Mouse (Mus musculus): Measurements from ENCODE around the gene Cacna1d. TPM values are rescaled to one million over a fixed set of nuclear protein-coding genes. Genes with fewer than 3 reads are reported as not detected.

Cacna1d gene
- polyA plus RNA-seq, 1 experiment from 2014 or later: 1.9 TPM

- DNase-seq (ENCODE audit: low spot score): no peak
Measured at GRCm38 (mm10) chr14:30378306-30378705, 112.9 kb downstream of the Cacna1d start.

- no peak for DNase-seq (ENCODE audit: low spot score)
Measured at GRCm38 (mm10) chr14:30372878-30373277, 118.4 kb downstream of the Cacna1d start.

GRCm38 (mm10) chr14:30371070-30371469 is 120.2 kb downstream of the Cacna1d start:
- DNase-seq (ENCODE audit: low spot score): no peak

- DNase-seq (ENCODE audit: low spot score): no peak
Measured at GRCm38 (mm10) chr14:30367074-30367473, 124.2 kb downstream of the Cacna1d start.

GRCm38 (mm10) chr14:30365866-30366265 is 125.4 kb downstream of the Cacna1d start:
- DNase-seq (ENCODE audit: low spot score): no peak

GRCm38 (mm10) chr14:30363487-30364167 is 127.6 kb downstream of the Cacna1d start:
- DNase-seq (ENCODE audit: low spot score): no peak

- DNase-seq (ENCODE audit: low spot score): peak; percentile 46
Measured at GRCm38 (mm10) chr14:30362370-30362769, 128.9 kb downstream of the Cacna1d start.

GRCm38 (mm10) chr14:30360478-30360877 is 130.8 kb downstream of the Cacna1d start:
- no peak for DNase-seq (ENCODE audit: low spot score)

- no peak for DNase-seq (ENCODE audit: low spot score)
Measured at GRCm38 (mm10) chr14:30360004-30360403, 131.3 kb downstream of the Cacna1d start.

- DNase-seq (ENCODE audit: low spot score): no peak
Measured at GRCm38 (mm10) chr14:30358028-30358427, 133.2 kb downstream of the Cacna1d start.

- no peak for DNase-seq (ENCODE audit: low spot score)
Measured at GRCm38 (mm10) chr14:30356456-30356855, 134.8 kb downstream of the Cacna1d start.

- no peak for DNase-seq (ENCODE audit: low spot score)
Measured at GRCm38 (mm10) chr14:30354761-30355160, 136.5 kb downstream of the Cacna1d start.

- no peak for DNase-seq (ENCODE audit: low spot score)
Measured at GRCm38 (mm10) chr14:30354127-30354463, 137.2 kb downstream of the Cacna1d start.

GRCm38 (mm10) chr14:30353291-30354126 is 137.7 kb downstream of the Cacna1d start:
- DNase-seq (ENCODE audit: low spot score): peak; percentile 30

- no peak for DNase-seq (ENCODE audit: low spot score)
Measured at GRCm38 (mm10) chr14:30352951-30353270, 138.3 kb downstream of the Cacna1d start.

- DNase-seq (ENCODE audit: low spot score): peak; percentile 23
Measured at GRCm38 (mm10) chr14:30352061-30352950, 138.9 kb downstream of the Cacna1d start.

GRCm38 (mm10) chr14:30350285-30350684 is 141.0 kb downstream of the Cacna1d start:
- peak; percentile 38 for DNase-seq (ENCODE audit: low spot score)

- DNase-seq (ENCODE audit: low spot score): no peak
Measured at GRCm38 (mm10) chr14:30344948-30345865, 146.0 kb downstream of the Cacna1d start.

- DNase-seq (ENCODE audit: low spot score): no peak
Measured at GRCm38 (mm10) chr14:30343740-30344139, 147.5 kb downstream of the Cacna1d start.

GRCm38 (mm10) chr14:30341825-30342590 is 149.2 kb downstream of the Cacna1d start:
- no peak for DNase-seq (ENCODE audit: low spot score)

Data from thymus, postnatal 0 days (tissue).